Comparison of ENCODE assay signal across 29 mouse cellular contexts in the genomic region with DNA sequence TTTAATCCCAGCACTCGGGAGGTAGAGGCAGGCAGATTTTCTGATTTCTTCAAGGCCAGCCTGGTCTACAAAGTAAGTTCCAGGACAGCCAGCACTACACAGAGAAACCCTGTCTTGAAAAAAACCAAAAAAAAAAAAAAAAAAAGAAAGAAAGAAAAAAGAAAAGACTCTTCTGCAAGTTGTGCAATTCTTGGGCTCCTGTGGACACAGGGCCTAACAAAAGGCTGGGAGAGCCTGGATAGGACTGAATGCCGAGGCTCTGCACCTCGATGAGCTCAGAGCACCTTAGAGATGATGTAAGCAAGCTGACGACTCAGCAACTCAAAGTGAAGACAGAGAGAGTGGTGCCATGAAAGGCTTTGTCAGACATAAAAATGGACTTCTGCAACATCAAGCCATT. TPM values are rescaled to one million over a fixed set of nuclear protein-coding genes. Genes with fewer than 3 reads are reported as not detected.
DNase-seq lines count a peak whose midpoint lies in the region; ATAC-seq and TF ChIP-seq lines count a peak whose summit lies in the region.
"Had no signal": no experiment of that assay in that cellular context is flagged by ENCODE, and none has a peak within 500 bp of the region (broad histone marks: within the 10 kb centered on the region; RNA-seq: fewer than 3 reads in every experiment).

No protein-coding gene starts in this region.

- peaks cover 9% of the 10 kb centered on the region; the same call in 1 of the 2 replicates for H3K4me1 ChIP-seq in heart, embryonic 11.5 days (ENCODE audit: control insufficient read depth, insufficient read depth, low read length)
- peaks cover 12% of the 10 kb centered on the region for H3K4me1 ChIP-seq in kidney, postnatal 0 days (replicated peaks; ENCODE audit: insufficient read depth, low read length)
- no peaks in the 10 kb centered on the region for H3K4me1 ChIP-seq in midbrain, embryonic 11.5 days (ENCODE audit: control insufficient read depth, insufficient read depth, low read length)
- no peaks in the 10 kb centered on the region for H3K4me1 ChIP-seq in midbrain, postnatal 0 days (ENCODE audit: insufficient read depth, low read length)
- no peaks in the 10 kb centered on the region for H3K4me1 ChIP-seq in liver, embryonic 12.5 days
- H3K4me1 ChIP-seq: embryonic facial prominence, embryonic 13.5 days; forebrain, embryonic 12.5 days; forebrain, embryonic 15.5 days; hindbrain, embryonic 13.5 days had no signal

- no peak overlapping the region for H3K4me3 ChIP-seq in heart, embryonic 11.5 days (ENCODE audit: low read depth, low read length)
- no peak overlapping the region for H3K4me3 ChIP-seq in kidney, postnatal 0 days (replicated peaks; ENCODE audit: low read depth, low read length)
- H3K4me3 ChIP-seq in midbrain, embryonic 11.5 days (ENCODE audit: low read depth, low read length) = no peak overlapping the region
- H3K4me3 ChIP-seq in midbrain, postnatal 0 days (ENCODE audit: low read depth, low read length) = no peak overlapping the region
- no peak overlapping the region for H3K4me3 ChIP-seq in liver, embryonic 12.5 days
- H3K4me3 ChIP-seq: embryonic facial prominence, embryonic 10.5 days; embryonic facial prominence, embryonic 13.5 days; erythroblast, embryonic 14.5 days; forebrain, embryonic 12.5 days; forebrain, embryonic 15.5 days; heart, adult 2 months; hindbrain, embryonic 10.5 days; hindbrain, embryonic 13.5 days had no signal

- no peak for DNase-seq in heart, adult 9 months (ENCODE audit: low spot score in 2 of 2)
- no peak for DNase-seq in kidney, postnatal 0 days (ENCODE audit: low spot score)
- no peak for DNase-seq in kidney, postnatal 36 days
- DNase-seq in midbrain, embryonic 11.5 days (ENCODE audit: low spot score, missing footprints) = peak; percentile 47
- no peak for DNase-seq in midbrain, postnatal 0 days (ENCODE audit: low spot score)
- no peak for DNase-seq in thymus, postnatal 10 days (ENCODE audit: low spot score in 2 of 2)
- DNase-seq: adrenal gland, adult 8-10 months; adrenal gland, postnatal 25 days; cerebellum, adult 11-12 months; cerebellum, adult 8-10 months; cerebellum, postnatal 10 days; cerebellum, postnatal 36 days; embryo, embryonic 11 days; gastrocnemius, postnatal 25 days; heart, adult 2 months; heart, postnatal 36 days had no signal

- H3K36me3 ChIP-seq in heart, embryonic 11.5 days (ENCODE audit: control insufficient read depth, insufficient read depth, low read length) = peaks cover 21% of the 10 kb centered on the region; the same call in 1 of the 2 replicates
- peaks cover 17% of the 10 kb centered on the region; the same call in 1 of the 2 replicates for H3K36me3 ChIP-seq in kidney, postnatal 0 days (ENCODE audit: insufficient read depth, low read length)
- H3K36me3 ChIP-seq in midbrain, embryonic 11.5 days (ENCODE audit: control insufficient read depth, insufficient read depth, low read length) = peaks cover 18% of the 10 kb centered on the region
- H3K36me3 ChIP-seq in midbrain, postnatal 0 days (ENCODE audit: insufficient read depth, low read length) = peaks cover 44% of the 10 kb centered on the region
- H3K36me3 ChIP-seq in liver, embryonic 12.5 days = peaks cover 98% of the 10 kb centered on the region

- no peak for ATAC-seq in heart, embryonic 11.5 days (replicated peaks; ENCODE audit: insufficient number of reproducible peaks, low FRiP score, low TSS enrichment)
- no peak for ATAC-seq in kidney, postnatal 0 days (replicated peaks; ENCODE audit: low FRiP score, low read depth)
- no peak for ATAC-seq in midbrain, embryonic 11.5 days (ENCODE audit: low FRiP score)
- ATAC-seq in midbrain, postnatal 0 days (ENCODE audit: low FRiP score) = no peak
- ATAC-seq in liver, embryonic 12.5 days = no peak
- ATAC-seq: activated CD4-positive, CD25-positive, alpha-beta regulatory T cell, adult 4 months; forebrain, embryonic 15.5 days; hindbrain, embryonic 16.5 days had no signal

- 82% methylated on average over 4 of the region's 4 CpGs for WGBS in heart, embryonic 11.5 days (ENCODE audit: insufficient replicate concordance)
- 69% methylated on average over 4 of the region's 4 CpGs for WGBS in kidney, postnatal 0 days
- WGBS in midbrain, embryonic 11.5 days = 88% methylated on average over 4 of the region's 4 CpGs
- WGBS in midbrain, postnatal 0 days = 86% methylated on average over 4 of the region's 4 CpGs
- 81% methylated on average over 4 of the region's 4 CpGs for WGBS in liver, embryonic 12.5 days (ENCODE audit: insufficient replicate concordance)

- H3K9ac ChIP-seq in heart, embryonic 11.5 days (ENCODE audit: low read depth, low read length) = no peak overlapping the region
- H3K9ac ChIP-seq in kidney, postnatal 0 days (ENCODE audit: low read depth, low read length) = no peak overlapping the region
- no peak overlapping the region for H3K9ac ChIP-seq in midbrain, embryonic 11.5 days (ENCODE audit: low read length)
- no peak overlapping the region for H3K9ac ChIP-seq in midbrain, postnatal 0 days (replicated peaks; ENCODE audit: low read length, poor library complexity, severe bottlenecking)
- no peak overlapping the region for H3K9ac ChIP-seq in liver, embryonic 12.5 days
- H3K9ac ChIP-seq: embryonic facial prominence, embryonic 13.5 days; forebrain, embryonic 12.5 days; forebrain, embryonic 15.5 days; hindbrain, embryonic 13.5 days had no signal

- H3K27me3 ChIP-seq in heart, embryonic 11.5 days (ENCODE audit: control insufficient read depth, insufficient read depth, low read length) = no peaks in the 10 kb centered on the region
- H3K27me3 ChIP-seq in kidney, postnatal 0 days (ENCODE audit: insufficient read depth, low read length) = no peaks in the 10 kb centered on the region
- no peaks in the 10 kb centered on the region for H3K27me3 ChIP-seq in midbrain, embryonic 11.5 days (ENCODE audit: control insufficient read depth, insufficient read depth, low read length)
- no peaks in the 10 kb centered on the region for H3K27me3 ChIP-seq in midbrain, postnatal 0 days (ENCODE audit: insufficient read depth, low read length)
- no peaks in the 10 kb centered on the region for H3K27me3 ChIP-seq in liver, embryonic 12.5 days (replicated peaks)
- H3K27me3 ChIP-seq: CH12.LX; embryonic facial prominence, embryonic 13.5 days; forebrain, embryonic 12.5 days; forebrain, embryonic 15.5 days; hindbrain, embryonic 13.5 days had no signal

- H3K4me2 ChIP-seq in heart, embryonic 11.5 days = no peak overlapping the region
- H3K4me2 ChIP-seq in kidney, postnatal 0 days (ENCODE audit: low read length) = no peak overlapping the region
- no peak overlapping the region for H3K4me2 ChIP-seq in midbrain, embryonic 11.5 days
- no peak overlapping the region for H3K4me2 ChIP-seq in midbrain, postnatal 0 days (ENCODE audit: low read depth, low read length, poor library complexity, severe bottlenecking)
- H3K4me2 ChIP-seq in liver, embryonic 12.5 days = no peak overlapping the region
- H3K4me2 ChIP-seq: embryonic facial prominence, embryonic 13.5 days; forebrain, embryonic 12.5 days; forebrain, embryonic 15.5 days; hindbrain, embryonic 13.5 days had no signal

- no peaks in the 10 kb centered on the region for H3K9me3 ChIP-seq in heart, embryonic 11.5 days (replicated peaks; ENCODE audit: control insufficient read depth, low read length)
- H3K9me3 ChIP-seq in kidney, postnatal 0 days (replicated peaks; ENCODE audit: low read length) = no peaks in the 10 kb centered on the region
- no peaks in the 10 kb centered on the region for H3K9me3 ChIP-seq in midbrain, embryonic 11.5 days (ENCODE audit: control insufficient read depth, low read length)
- H3K9me3 ChIP-seq in midbrain, postnatal 0 days (ENCODE audit: low read length) = no peaks in the 10 kb centered on the region
- H3K9me3 ChIP-seq in liver, embryonic 12.5 days (replicated peaks) = no peaks in the 10 kb centered on the region
- H3K9me3 ChIP-seq: embryonic facial prominence, embryonic 10.5 days; embryonic facial prominence, embryonic 13.5 days; forebrain, embryonic 12.5 days; forebrain, embryonic 15.5 days; hindbrain, embryonic 10.5 days; hindbrain, embryonic 13.5 days had no signal

- TF ChIP-seq CTCF in kidney, postnatal 0 days (IDR thresholded peaks at IDR 0.05; ENCODE audit: low read depth) = no peak
- TF ChIP-seq CTCF in midbrain, postnatal 0 days (IDR thresholded peaks at IDR 0.05) = no peak

- H3K27ac ChIP-seq in heart, embryonic 11.5 days (ENCODE audit: low read depth, low read length) = peak overlapping the region; percentile 93; the same call in 1 of the 2 replicates
- H3K27ac ChIP-seq in kidney, postnatal 0 days = 0 out of 2 replicates have a peak overlapping the region, but pooled peaks have one; percentile 87
- H3K27ac ChIP-seq in midbrain, embryonic 11.5 days (ENCODE audit: low read depth, low read length) = no peak overlapping the region
- no peak overlapping the region for H3K27ac ChIP-seq in midbrain, postnatal 0 days (ENCODE audit: low read depth, low read length)
- H3K27ac ChIP-seq in liver, embryonic 12.5 days = no peak overlapping the region
- H3K27ac ChIP-seq: embryonic facial prominence, embryonic 13.5 days; forebrain, embryonic 12.5 days; forebrain, embryonic 15.5 days; heart, adult 2 months; hindbrain, embryonic 10.5 days; hindbrain, embryonic 13.5 days had no signal

RNA-seq across cellular contexts. Expression of a gene that starts 7.6 kb away (rescaled TPM):
- 20.9 and 31.4 TPM in 2 replicates for polyA plus RNA-seq in heart, embryonic 11.5 days (2014; fragmentation: Nextera tagmentation; extraction: Ambion mirVana)
- polyA plus RNA-seq in kidney, postnatal 0 days (2015; fragmentation: Nextera tagmentation; extraction: Ambion mirVana) = 12.0 and 13.9 TPM in 2 replicates
- polyA plus RNA-seq in midbrain, embryonic 11.5 days (2014; fragmentation: Nextera tagmentation; extraction: Ambion mirVana) = 13.8 and 18.9 TPM in 2 replicates
- total RNA-seq in midbrain, postnatal 0 days (2014; rRNA removed) = 10.6 and 12.5 TPM in 2 replicates
- 6.8 and 8.2 TPM in 2 replicates for polyA plus RNA-seq in midbrain, postnatal 0 days (2015; fragmentation: Nextera tagmentation; extraction: Ambion mirVana)
- polyA plus RNA-seq in liver, embryonic 12.5 days (2016; fragmentation: Nextera tagmentation; extraction: Ambion mirVana) = 23.9 and 24.2 TPM in 2 replicates

RNA-seq across cellular contexts. Expression of a gene that starts 7.6 kb away (rescaled TPM):
- polyA plus RNA-seq in heart, embryonic 11.5 days (2014; fragmentation: Nextera tagmentation; extraction: Ambion mirVana) = 22.3 and 24.9 TPM in 2 replicates
- polyA plus RNA-seq in kidney, postnatal 0 days (2015; fragmentation: Nextera tagmentation; extraction: Ambion mirVana) = 28.3 and 28.4 TPM in 2 replicates
- polyA plus RNA-seq in midbrain, embryonic 11.5 days (2014; fragmentation: Nextera tagmentation; extraction: Ambion mirVana) = 45.0 and 46.8 TPM in 2 replicates
- total RNA-seq in midbrain, postnatal 0 days (2014; rRNA removed) = 10.7 and 17.4 TPM in 2 replicates
- polyA plus RNA-seq in midbrain, postnatal 0 days (2015; fragmentation: Nextera tagmentation; extraction: Ambion mirVana) = 18.5 and 20.1 TPM in 2 replicates
- 22.6 and 22.7 TPM in 2 replicates for polyA plus RNA-seq in liver, embryonic 12.5 days (2016; fragmentation: Nextera tagmentation; extraction: Ambion mirVana)

RNA-seq across cellular contexts. Expression of a gene that starts 22.8 kb away (rescaled TPM):
- polyA plus RNA-seq in heart, embryonic 11.5 days (2014; fragmentation: Nextera tagmentation; extraction: Ambion mirVana) = 0.39 and 0.58 TPM in 2 replicates
- 0.40 and 0.43 TPM in 2 replicates for polyA plus RNA-seq in kidney, postnatal 0 days (2015; fragmentation: Nextera tagmentation; extraction: Ambion mirVana)
- polyA plus RNA-seq in midbrain, embryonic 11.5 days (2014; fragmentation: Nextera tagmentation; extraction: Ambion mirVana) = 0.40 and 1.3 TPM in 2 replicates
- total RNA-seq in midbrain, postnatal 0 days (2014; rRNA removed) = 10.5 and 16.9 TPM in 2 replicates
- 27.6 and 29.6 TPM in 2 replicates for polyA plus RNA-seq in midbrain, postnatal 0 days (2015; fragmentation: Nextera tagmentation; extraction: Ambion mirVana)
- not detected in 2 replicates for polyA plus RNA-seq in liver, embryonic 12.5 days (2016; fragmentation: Nextera tagmentation; extraction: Ambion mirVana)
- total RNA-seq: CH12.LX; gastrocnemius, postnatal 25 days; heart, adult 2 months; heart, postnatal 36 days; MEL had no signal
- polyA plus RNA-seq: activated CD4-positive, CD25-positive, alpha-beta regulatory T cell, adult 4 months; erythroblast, embryonic 14.5 days had no signal

Comparison
In these comparisons a context has a peak if more than half of its experiments do, and no peak if none do; other contexts are left out.
1. RNA of a gene that starts 22.8 kb away (polyA plus RNA-seq): 27.6 to 29.6 TPM in midbrain, postnatal 0 days; 0.40 to 1.3 TPM in midbrain, embryonic 11.5 days, 0.40 to 0.43 TPM in kidney, postnatal 0 days, 0.39 to 0.58 TPM in heart, embryonic 11.5 days and not detected in liver, embryonic 12.5 days; every median in the first group is over 10 times any median in the second.
2. H3K27ac ChIP-seq: peak in heart, embryonic 11.5 days (single experiment) and kidney, postnatal 0 days (single experiment); none in midbrain, embryonic 11.5 days (single experiment), midbrain, postnatal 0 days (single experiment) and liver, embryonic 12.5 days (single experiment).